Mouse (Mus musculus) lung, postnatal 0 days (tissue): Measurements from ENCODE around the gene Ttn.

Experiments
- CTCF ChIP-seq: IDR thresholded peaks from 2 replicates; pipeline ENCODE4 v1.5.1; 2016; ENCODE audit warnings: antibody characterized with exemption, mild to moderate bottlenecking
- EP300 ChIP-seq: IDR thresholded peaks from 2 replicates; pipeline ENCODE4 v1.6.1; 2016; ENCODE audit warnings: antibody characterized with exemption, mild to moderate bottlenecking, control low read depth

DNA sequence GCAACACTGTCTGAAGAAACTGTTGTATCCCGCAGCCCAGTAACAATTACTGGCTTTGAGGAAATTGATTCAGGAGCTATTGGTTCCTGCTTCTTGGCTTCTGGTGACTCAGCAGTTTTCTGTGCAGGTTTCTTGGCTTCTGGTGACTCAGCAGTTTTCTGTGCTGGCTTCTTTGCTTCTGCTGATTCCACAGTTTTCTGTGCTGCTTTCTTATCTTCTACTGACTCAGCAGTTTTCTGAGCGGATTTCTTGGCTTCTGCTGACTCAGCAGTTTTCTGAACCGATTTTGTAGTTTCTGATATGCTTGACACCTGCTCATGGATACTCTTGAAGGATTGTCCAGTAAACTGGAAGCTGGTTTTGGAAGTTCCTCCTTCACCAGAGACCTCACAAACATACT, 273.8 kb downstream of the Ttn start:
- no peak for TF ChIP-seq EP300
- TF ChIP-seq CTCF = no peak
